ENCODE assay signal across 8 mouse cellular contexts in the genomic region with DNA sequence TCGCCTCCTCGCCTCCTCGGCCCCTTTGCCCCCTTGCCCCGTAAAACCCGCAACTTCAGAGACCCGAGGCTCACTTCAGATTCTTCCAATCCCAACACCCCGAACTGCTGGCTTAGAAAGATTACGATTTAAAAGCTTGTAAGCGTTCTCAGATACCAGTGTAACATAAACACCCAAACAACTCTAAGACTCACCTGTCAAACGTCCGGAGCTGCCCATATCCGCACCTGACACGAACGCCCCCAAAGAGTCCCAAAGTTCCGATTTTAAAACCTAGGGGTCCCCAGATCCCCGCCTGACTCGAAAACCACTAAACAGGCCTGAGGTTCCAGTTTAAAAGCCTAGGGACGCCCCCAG. TPM values are rescaled to one million over a fixed set of nuclear protein-coding genes. Genes with fewer than 3 reads are reported as not detected.
A peak's percentile ranks its signal among the peaks of the same experiment; 100 is the strongest.
DNase-seq lines count a peak whose midpoint lies in the region; ATAC-seq and TF ChIP-seq lines count a peak whose summit lies in the region.

No protein-coding gene starts in this region.

- H3K27ac ChIP-seq in liver, adult 2 months (replicated peaks; ENCODE audit: insufficient read depth, low read depth, low read length): peak overlapping the region; percentile 30
- no peak overlapping the region for H3K27ac ChIP-seq in embryonic facial prominence, embryonic 11.5 days (replicated peaks; ENCODE audit: low read depth, low read length)
- peak overlapping the region; percentile 79; the same call in 1 of the 2 replicates for H3K27ac ChIP-seq in hindbrain, embryonic 15.5 days (replicated peaks)
- peak overlapping the region; percentile 77; the same call in 1 of the 2 replicates for H3K27ac ChIP-seq in midbrain, embryonic 15.5 days

- H3K9ac ChIP-seq in liver, adult 2 months (ENCODE audit: low read depth, low read length): peak overlapping the region; percentile 98
- H3K9ac ChIP-seq in embryonic facial prominence, embryonic 11.5 days (replicated peaks; ENCODE audit: low read length): peak overlapping the region; percentile 91
- H3K9ac ChIP-seq in hindbrain, embryonic 15.5 days: peak overlapping the region; percentile 95
- H3K9ac ChIP-seq in midbrain, embryonic 15.5 days: peak overlapping the region; percentile 91; the same call in 1 of the 2 replicates

- ATAC-seq in embryonic facial prominence, embryonic 11.5 days (replicated peaks; ENCODE audit: insufficient number of reproducible peaks, low FRiP score, low TSS enrichment, low read depth): no peak
- peak; percentile 40 for ATAC-seq in hindbrain, embryonic 15.5 days (ENCODE audit: low FRiP score, low read depth)
- no peak; the same call in 1 of the 2 replicates for ATAC-seq in midbrain, embryonic 15.5 days (replicated peaks)
- no peak for ATAC-seq in monocyte, adult 5-6 weeks (replicated peaks; ENCODE audit: insufficient number of reproducible peaks, low FRiP score, low TSS enrichment, poor library complexity, severe bottlenecking)

- peaks cover 45% of the 10 kb centered on the region for H3K79me2 ChIP-seq in liver, adult 2 months (ENCODE audit: control insufficient read depth, insufficient read depth, low read length)

- no peak for DNase-seq in liver, adult 2 months (ENCODE audit: extremely low read depth, low read depth, low spot score)
- no peak for DNase-seq in liver
- DNase-seq in embryonic facial prominence, embryonic 11.5 days (ENCODE audit: low spot score): no peak
- DNase-seq in gastrocnemius, postnatal 14 days: no peak
- no peak for DNase-seq in kidney, adult 11 months

- H3K27me3 ChIP-seq in liver, adult 2 months (ENCODE audit: control insufficient read depth, insufficient read depth, low read length): no peaks in the 10 kb centered on the region
- H3K27me3 ChIP-seq in embryonic facial prominence, embryonic 11.5 days (ENCODE audit: control insufficient read depth, insufficient read depth, low read length): no peaks in the 10 kb centered on the region
- no peaks in the 10 kb centered on the region for H3K27me3 ChIP-seq in hindbrain, embryonic 15.5 days
- H3K27me3 ChIP-seq in midbrain, embryonic 15.5 days (replicated peaks): no peaks in the 10 kb centered on the region

- peak overlapping the region; percentile 96 for H3K4me3 ChIP-seq in liver, adult 2 months (ENCODE audit: insufficient read depth, low read depth, low read length)
- H3K4me3 ChIP-seq in embryonic facial prominence, embryonic 11.5 days (ENCODE audit: low read depth, low read length): peak overlapping the region; percentile 85
- peak overlapping the region; percentile 91 for H3K4me3 ChIP-seq in hindbrain, embryonic 15.5 days
- peak overlapping the region; percentile 79 for H3K4me3 ChIP-seq in midbrain, embryonic 15.5 days

- TF ChIP-seq CTCF in liver, adult 2 months (IDR thresholded peaks at IDR 0.05; ENCODE audit: low read depth, low read length): no peak

- no peak for TF ChIP-seq POLR2A in liver, adult 2 months (IDR thresholded peaks at IDR 0.05; ENCODE audit: extremely low read depth, insufficient read depth, low read length)

- 2% methylated on average over 18 of the region's 18 CpGs for WGBS in liver, adult 2 months
- under 1% methylated on average over 18 of the region's 18 CpGs for WGBS in embryonic facial prominence, embryonic 11.5 days
- under 1% methylated on average over 18 of the region's 18 CpGs for WGBS in hindbrain, embryonic 15.5 days
- under 1% methylated on average over 18 of the region's 18 CpGs for WGBS in midbrain, embryonic 15.5 days

- peak overlapping the region; percentile 52 for H3K4me2 ChIP-seq in embryonic facial prominence, embryonic 11.5 days (ENCODE audit: low read depth, low read length)
- peak overlapping the region; percentile 84 for H3K4me2 ChIP-seq in hindbrain, embryonic 15.5 days
- peak overlapping the region; percentile 81 for H3K4me2 ChIP-seq in midbrain, embryonic 15.5 days

- peaks cover 27% of the 10 kb centered on the region for H3K4me1 ChIP-seq in liver, adult 2 months (ENCODE audit: control insufficient read depth, insufficient read depth, low read length)
- H3K4me1 ChIP-seq in embryonic facial prominence, embryonic 11.5 days (ENCODE audit: control insufficient read depth, insufficient read depth, low read length): no peaks in the 10 kb centered on the region
- peaks cover 37% of the 10 kb centered on the region for H3K4me1 ChIP-seq in hindbrain, embryonic 15.5 days (replicated peaks)
- peaks cover 27% of the 10 kb centered on the region for H3K4me1 ChIP-seq in midbrain, embryonic 15.5 days

- H3K9me3 ChIP-seq in embryonic facial prominence, embryonic 11.5 days (replicated peaks; ENCODE audit: control insufficient read depth, low read length): no peaks in the 10 kb centered on the region; the same call in 1 of the 2 replicates
- no peaks in the 10 kb centered on the region for H3K9me3 ChIP-seq in hindbrain, embryonic 15.5 days
- H3K9me3 ChIP-seq in midbrain, embryonic 15.5 days: no peaks in the 10 kb centered on the region

- intact Hi-C loops in gastrocnemius, postnatal 14 days (cut with DNase I; ENCODE audit: low total_unique reads): loop anchor here (5.0 kb wide), 1 partner anchor 57 kb away; no protein-coding TSS in a partner anchor

- H3K36me3 ChIP-seq in liver, adult 2 months (ENCODE audit: control insufficient read depth, insufficient read depth, low read length): no peaks in the 10 kb centered on the region
- H3K36me3 ChIP-seq in embryonic facial prominence, embryonic 11.5 days (replicated peaks; ENCODE audit: control insufficient read depth, insufficient read depth, low read depth, low read length): no peaks in the 10 kb centered on the region
- no peaks in the 10 kb centered on the region for H3K36me3 ChIP-seq in hindbrain, embryonic 15.5 days
- H3K36me3 ChIP-seq in midbrain, embryonic 15.5 days (replicated peaks): no peaks in the 10 kb centered on the region

RNA-seq across cellular contexts. Expression of a gene that starts 0.3 kb away (rescaled TPM):
- total RNA-seq in liver, adult 2 months (2014; rRNA removed): 70.0 and 89.0 TPM in 2 replicates
- polyA plus RNA-seq in liver, adult 2 months (2012; rRNA removed): 28.5 and 30.3 TPM in 2 replicates
- 26.3 and 31.0 TPM in 2 replicates for polyA plus RNA-seq in embryonic facial prominence, embryonic 11.5 days (2014; fragmentation: Nextera tagmentation; extraction: Ambion mirVana)
- 52.5 and 55.9 TPM in 2 replicates for polyA plus RNA-seq in hindbrain, embryonic 15.5 days (2015; fragmentation: Nextera tagmentation; extraction: Ambion mirVana)
- polyA plus RNA-seq in midbrain, embryonic 15.5 days (2015; fragmentation: Nextera tagmentation; extraction: Ambion mirVana): 64.0 and 64.4 TPM in 2 replicates
- total RNA-seq in gastrocnemius, postnatal 14 days (2021): 10 to 100 TPM; 40.4 to 41.4 TPM
- total RNA-seq in monocyte, adult 5-6 weeks (2017): 11.7 to 14.2 TPM (median 12.6 TPM) in 3 replicates
